Mouse (Mus musculus) left cerebral cortex, postnatal 25 days (tissue): ENCODE data around the gene Ficd. TPM values are rescaled to one million over a fixed set of nuclear protein-coding genes. Genes with fewer than 3 reads are reported as not detected.
A peak's percentile ranks its signal among the peaks of the same experiment; 100 is the strongest.
"Not testable (repeated sequence)": the region's sequence is repeated elsewhere in the genome, so short reads cannot be mapped to it uniquely, and the experiment has no call there.

Source experiments
- DNase-seq, 2 experiments: peaks; one replicate each; pipeline ENCODE4 v3.0.0; 2022; ENCODE audit warnings: low spot score in 2 of 2, mixed read lengths in 1 of 2
- intact Hi-C: fragments of 180-260 bp; cut with DNase I; formaldehyde crosslinking; loops from one replicate; pipeline ENCODE4 v1.15.1; 2025
- total RNA-seq, 2 experiments: library from RNA; stranded (reverse); gene quantifications; 2 replicates each; pipeline ENCODE4 v1.2.3; 2021

Gene Ficd
- total RNA-seq, 2 experiments from 2014 or later, result 12.2 to 12.5 TPM

- peak; percentile 91 to 93 for DNase-seq
- intact Hi-C loops, result loop anchor here (2.0 to 5.0 kb wide), 3 partner anchors 35 to 611 kb away; partner anchors contain the start of genes Kctd10 and Ube3b
Observed at GRCm38 (mm10) chr5:113771213-113772162, 35.9 kb downstream of the Ficd start.

GRCm38 (mm10) chr5:113772450-113772895 lies 36.9 kb downstream of the Ficd start, which contains the start of the genes Sart3 and Iscu:
Sart3 (minus strand) TSS chr5:113772510.
Iscu (plus strand) TSS chr5:113772748.
- DNase-seq, result peak; percentile 95
- intact Hi-C loops, result loop anchor here (5.0 kb wide), 2 partner anchors 180 to 610 kb away; partner anchors contain the start of genes Kctd10 and Ube3b

DNA sequence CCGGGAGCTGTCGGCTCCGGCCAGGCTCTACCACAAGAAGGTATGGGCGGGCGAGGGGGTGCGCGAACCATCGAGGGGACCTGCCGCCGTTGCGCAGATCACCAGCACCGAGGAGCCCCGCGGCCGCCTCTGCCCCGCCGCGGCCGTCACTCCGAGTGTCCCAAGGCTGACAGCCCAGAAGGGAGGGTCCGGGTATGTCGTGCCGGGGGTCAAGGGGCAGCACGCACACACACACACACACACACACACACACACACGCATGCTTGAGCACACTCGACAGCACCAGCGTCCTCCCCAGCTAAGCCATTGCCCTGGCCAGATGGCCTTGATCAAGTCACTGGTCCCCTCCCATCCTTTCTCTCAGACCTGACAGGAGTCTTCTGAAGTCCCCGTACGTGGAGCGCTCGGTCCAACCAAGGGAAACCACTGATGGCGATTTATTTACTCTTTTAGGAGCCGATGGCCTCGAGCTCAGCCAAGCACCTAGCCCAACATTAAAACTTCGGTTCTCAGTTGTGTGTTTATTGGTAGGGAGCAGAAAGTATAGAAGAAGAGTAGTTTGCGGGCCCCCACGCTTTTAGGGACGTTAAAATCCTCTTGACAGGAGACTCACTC lies 37.4 kb downstream of the Ficd start:
- intact Hi-C loops, result loop anchor here (1.0 to 5.0 kb wide), 4 partner anchors 42 to 609 kb away; partner anchors contain the start of genes Kctd10 and Ube3b
- no peak for DNase-seq

- peak; percentile 86 to 88 for DNase-seq
- intact Hi-C loops, result loop anchor here (1.0 to 5.0 kb wide), 4 partner anchors 42 to 609 kb away; partner anchors contain the start of genes Kctd10 and Ube3b
Observed at GRCm38 (mm10) chr5:113773664-113774063, 38.1 kb downstream of the Ficd start.

DNA sequence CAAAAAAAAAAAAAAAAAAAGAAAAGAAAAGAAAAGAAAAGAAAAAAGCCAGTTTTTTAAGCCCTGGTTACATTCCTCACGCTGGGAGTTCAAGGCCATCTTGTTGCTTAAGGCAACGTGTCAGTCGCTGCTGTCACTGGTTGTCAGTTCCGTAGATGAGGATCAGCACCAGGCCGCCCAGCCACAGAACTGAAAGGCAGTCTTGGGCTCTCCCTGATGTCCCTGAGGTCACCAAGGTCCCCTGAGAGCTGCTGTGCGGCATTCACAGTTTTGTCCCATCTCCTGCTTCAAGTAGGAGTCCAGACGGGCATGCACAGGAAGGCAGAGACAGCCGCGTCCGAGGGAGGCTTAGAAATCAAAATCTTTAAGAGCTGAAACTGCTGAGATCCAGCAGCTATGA lies 40.0 kb downstream of the Ficd start:
- DNase-seq, result no peak
- intact Hi-C loops, result no loop called here

DNA sequence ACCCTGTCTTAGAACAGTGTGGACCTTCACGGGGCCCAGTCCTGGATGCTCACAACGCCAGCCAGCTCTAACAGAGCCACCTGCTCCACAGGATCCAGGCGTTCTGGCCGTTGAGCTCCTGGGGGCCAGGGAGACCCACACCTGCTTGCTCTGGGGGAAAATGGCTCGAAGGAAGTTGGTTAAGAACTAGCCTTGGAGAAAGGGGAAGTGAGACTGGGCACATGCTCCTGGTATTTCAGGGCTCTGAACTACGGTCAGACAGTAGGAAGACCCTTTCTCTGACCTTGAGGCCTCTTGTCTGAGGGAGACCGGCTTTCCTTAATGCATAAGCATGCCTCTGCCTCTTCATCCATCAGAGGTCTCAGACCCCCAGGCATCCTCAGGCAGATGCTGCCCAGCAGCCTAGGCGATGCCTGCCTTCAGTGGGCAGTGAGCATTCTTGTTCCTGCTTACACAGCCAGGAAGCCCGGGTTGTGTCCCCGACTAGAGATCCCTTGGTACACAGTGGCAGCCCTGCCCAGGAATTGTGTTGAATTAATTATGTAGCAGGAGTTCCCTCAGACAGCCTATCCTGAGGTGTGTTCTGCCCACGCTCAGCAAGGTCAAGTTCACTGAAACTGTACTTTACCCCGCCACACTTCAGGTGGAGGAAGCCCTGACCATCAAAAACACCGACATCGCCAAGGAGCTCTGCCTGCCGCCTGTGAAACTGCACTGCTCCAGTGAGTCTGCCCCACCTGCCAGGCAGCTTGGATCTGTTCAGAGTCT lies 40.7 kb downstream of the Ficd start:
- DNase-seq, result no peak
- intact Hi-C loops, result loop anchor here (1.0 kb wide), 1 partner anchor 66 kb away; no protein-coding TSS in a partner anchor

GRCm38 (mm10) chr5:113776896-113777226 lies 41.3 kb downstream of the Ficd start:
- DNase-seq, result peak in 1 of 2 experiments; percentile 27
- intact Hi-C loops, result loop anchor here (1.0 kb wide), 1 partner anchor 65 kb away; no protein-coding TSS in a partner anchor

DNA sequence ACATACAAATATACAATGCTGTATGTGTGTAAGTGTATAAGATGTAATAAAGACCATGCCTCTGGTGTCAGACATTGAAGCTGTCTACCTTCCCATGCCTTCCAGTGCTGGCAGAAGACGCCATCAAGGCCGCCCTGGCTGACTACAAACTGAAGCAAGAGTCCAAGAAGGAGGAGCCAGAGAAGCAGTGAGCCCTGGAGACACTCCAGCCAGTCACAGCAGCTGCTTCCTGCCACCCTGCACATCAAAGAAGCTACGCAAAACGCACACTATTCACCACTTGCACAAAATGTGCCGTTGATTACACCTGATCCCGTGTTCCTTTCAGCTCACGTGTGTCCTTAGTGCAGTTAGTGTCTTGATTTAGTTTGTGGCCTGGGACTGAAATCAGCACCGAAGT lies 42.1 kb downstream of the Ficd start:
- intact Hi-C loops, DNase-seq: not testable (repeated sequence)

- DNase-seq, result no peak
- intact Hi-C loops, result no loop called here
Observed at GRCm38 (mm10) chr5:113779569-113779968, 44.0 kb downstream of the Ficd start.

DNA sequence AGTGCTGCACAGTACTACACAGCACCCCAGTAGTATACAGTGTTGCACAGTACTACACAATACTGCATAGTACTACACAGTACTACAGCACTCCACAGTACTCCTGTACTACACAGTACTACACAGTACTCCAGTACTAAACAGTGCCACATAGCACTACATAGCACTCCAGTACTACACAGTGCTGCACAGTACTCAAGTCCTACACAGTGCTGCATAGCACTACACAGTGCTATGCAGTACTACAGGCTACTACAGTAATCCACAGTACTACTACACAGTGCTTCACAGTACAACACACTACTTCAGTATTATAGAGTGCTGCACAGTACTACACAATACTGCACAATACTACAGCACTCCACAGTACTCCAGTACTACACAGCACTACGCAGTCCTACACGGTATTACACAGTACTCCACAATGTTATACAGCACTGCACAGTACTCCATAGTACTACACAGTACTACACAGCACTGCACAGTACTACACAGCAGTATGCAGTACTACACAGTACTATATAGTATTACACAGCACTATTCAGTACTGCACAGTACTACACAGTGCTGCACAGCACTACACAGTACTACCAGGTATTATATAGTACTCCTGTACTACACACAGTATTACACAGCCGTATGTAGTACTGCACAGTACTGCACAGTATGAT lies 44.6 kb downstream of the Ficd start:
- intact Hi-C loops, result no loop called here
- no peak for DNase-seq

DNA sequence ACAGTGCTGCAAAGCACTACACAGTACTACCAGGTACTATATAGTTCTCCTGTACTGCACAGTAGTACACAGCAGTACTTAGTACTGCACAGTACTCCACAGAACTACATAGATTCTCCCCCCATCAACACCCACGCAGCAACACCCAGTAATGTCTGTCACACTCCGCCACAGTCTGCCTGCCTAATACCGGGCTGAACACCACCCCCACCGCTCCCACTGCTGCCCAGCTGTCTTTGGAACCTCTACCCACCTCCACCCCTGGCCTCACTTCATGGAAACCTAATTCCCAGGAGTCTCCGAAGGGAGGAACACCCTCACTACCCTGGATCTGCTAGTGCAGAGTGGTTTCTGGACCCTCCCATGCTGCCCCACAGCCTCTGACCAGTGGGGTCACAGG lies 45.2 kb downstream of the Ficd start:
- intact Hi-C loops, result no loop called here
- no peak for DNase-seq

- intact Hi-C loops, result no loop called here
- DNase-seq, result no peak
Observed at GRCm38 (mm10) chr5:113781254-113781653, 45.7 kb downstream of the Ficd start.

DNA sequence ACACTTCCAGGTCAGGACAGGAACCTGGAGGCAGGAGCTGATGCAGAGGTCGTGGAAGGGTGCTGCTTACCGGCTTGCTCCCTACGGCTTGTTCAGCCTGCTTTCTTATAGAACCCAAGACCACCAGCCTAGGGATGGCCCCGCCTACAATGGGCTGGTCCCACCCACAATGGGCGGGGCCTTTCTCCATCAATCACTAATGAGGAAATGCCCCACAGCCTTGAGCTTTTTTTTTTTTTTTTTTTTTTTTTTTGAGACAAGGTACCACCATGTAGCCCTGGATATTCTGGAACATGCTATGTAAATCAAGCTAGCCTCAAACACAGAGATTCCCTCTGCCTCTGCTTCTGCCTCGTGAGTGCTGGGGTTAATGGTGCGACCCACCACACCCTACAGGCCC lies 46.3 kb downstream of the Ficd start:
- intact Hi-C loops, result no loop called here
- DNase-seq, result no peak

- intact Hi-C loops, result no loop called here
- no peak for DNase-seq
Observed at GRCm38 (mm10) chr5:113782624-113783023, 47.0 kb downstream of the Ficd start.

DNA sequence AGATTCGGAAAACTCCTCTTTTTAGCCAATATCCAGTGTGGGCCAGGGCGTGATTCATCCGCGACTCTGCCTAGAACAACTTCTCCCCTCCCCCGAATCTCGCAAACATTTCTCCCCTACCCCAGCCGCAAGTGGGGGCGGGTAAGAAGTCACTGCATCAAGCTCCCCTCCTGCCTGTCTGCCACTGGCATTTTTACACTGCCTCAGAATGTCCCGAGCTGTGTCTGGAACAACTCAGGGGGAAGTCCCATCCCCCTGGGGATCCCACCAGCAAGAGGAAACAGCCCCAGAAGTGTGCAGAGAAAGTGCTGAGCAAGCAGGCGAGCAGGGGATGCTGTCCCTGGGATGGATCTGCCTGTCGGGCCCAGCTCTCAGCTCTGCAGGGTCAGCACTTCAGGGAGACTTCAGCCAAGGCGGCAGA lies 48.0 kb downstream of the Ficd start:
- intact Hi-C loops, result no loop called here

DNA sequence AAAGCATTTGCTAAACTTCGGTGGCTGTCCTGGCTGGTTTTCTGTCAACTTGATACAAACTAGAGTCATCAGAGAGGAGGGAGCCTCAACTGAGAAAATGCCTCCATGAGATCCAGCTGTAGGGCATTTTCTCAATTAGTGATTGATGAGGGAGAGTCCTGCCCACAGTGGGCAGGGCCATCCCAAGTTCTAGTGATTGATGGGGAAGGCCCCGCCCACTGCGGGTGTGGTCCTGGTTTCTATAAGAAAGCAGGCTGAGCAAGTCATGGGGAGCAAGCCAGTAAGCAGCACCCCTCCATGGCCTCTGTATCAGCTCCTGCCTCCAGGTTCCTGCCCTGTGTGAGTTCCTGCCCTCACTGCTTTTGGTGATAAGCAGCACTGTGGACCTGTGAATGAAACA lies 48.5 kb downstream of the Ficd start:
- intact Hi-C loops, DNase-seq: not testable (repeated sequence)

More for the DNA sequence above, 48.0 kb downstream of the Ficd start:
- peak; percentile 37 to 70 for DNase-seq

DNA sequence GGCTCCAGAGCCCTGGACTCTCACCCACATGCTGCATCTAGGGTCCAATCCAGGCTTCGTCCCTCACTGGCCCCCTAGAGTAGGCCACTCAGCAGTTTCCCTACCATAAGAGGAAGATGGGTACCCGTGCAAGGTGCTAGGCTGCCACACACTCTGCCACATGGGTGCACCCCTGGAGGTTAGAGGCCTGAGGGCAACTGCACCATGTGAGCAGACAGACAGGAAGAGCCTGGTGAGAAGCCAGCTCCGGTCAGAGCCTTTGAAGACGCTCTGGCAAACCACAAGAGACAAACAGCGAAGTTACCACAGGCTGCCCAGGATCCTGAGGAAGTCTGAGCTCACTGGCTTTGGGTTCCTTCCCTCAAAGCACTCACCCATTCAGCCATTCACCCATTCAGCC lies 51.4 kb downstream of the Ficd start:
- intact Hi-C loops, result no loop called here
- DNase-seq, result peak in 1 of 2 experiments; percentile 42

- no peak for DNase-seq
- intact Hi-C loops, result no loop called here
Observed at GRCm38 (mm10) chr5:113788645-113789044, 53.0 kb downstream of the Ficd start.
